Mouse (Mus musculus): ENCODE data around the gene Hist2h2bb.
"Not testable (repeated sequence)": the region's sequence is repeated elsewhere in the genome, so short reads cannot be mapped to it uniquely, and the experiment has no call there.

Gene Hist2h2bb

GRCm38 (mm10) chr3:96239949-96240798 is 29.4 kb upstream of the Hist2h2bb start, which contains the start of gene Hist2h2aa2:
Gene Hist2h2aa2 (minus strand): TSS chr3:96240276.
- DNase-seq (ENCODE audit: low spot score in 2 of 2), result peak; percentile 90 to 95

DNA sequence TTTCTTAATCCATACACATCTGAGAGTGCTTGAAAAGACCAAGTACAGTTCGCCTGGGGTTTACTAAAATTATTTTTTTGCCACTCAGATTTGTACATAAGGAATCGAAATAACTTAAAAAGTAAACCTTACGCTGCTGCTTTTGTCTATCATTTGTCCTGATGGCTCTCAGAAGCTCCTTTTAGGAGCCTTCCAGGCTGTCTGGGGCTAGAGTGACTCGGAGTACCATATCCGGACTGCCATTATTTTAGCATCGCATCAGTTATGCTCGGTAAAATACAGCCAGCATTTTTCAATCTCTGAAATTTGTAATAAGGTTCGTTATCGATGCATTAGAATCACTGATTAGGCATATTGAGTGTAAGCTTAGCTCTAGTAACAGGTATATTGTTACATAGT is 28.8 kb upstream of the Hist2h2bb start:
- DNase-seq (ENCODE audit: low spot score in 2 of 2), result no peak

- DNase-seq (ENCODE audit: low spot score in 2 of 2), result no peak
These were observed 25.5 kb upstream of the Hist2h2bb start for GRCm38 (mm10) chr3:96243921-96244572.

GRCm38 (mm10) chr3:96245003-96245886 is 24.3 kb upstream of the Hist2h2bb start, which contains the start of gene Hist2h2aa1:
Gene Hist2h2aa1 (plus strand): TSS chr3:96245497.
- peak; percentile 83 to 85 for DNase-seq (ENCODE audit: low spot score in 2 of 2)

- not testable (repeated sequence) for DNase-seq (ENCODE audit: low spot score in 2 of 2)
These were observed 23.5 kb upstream of the Hist2h2bb start for GRCm38 (mm10) chr3:96246018-96246417.

DNA sequence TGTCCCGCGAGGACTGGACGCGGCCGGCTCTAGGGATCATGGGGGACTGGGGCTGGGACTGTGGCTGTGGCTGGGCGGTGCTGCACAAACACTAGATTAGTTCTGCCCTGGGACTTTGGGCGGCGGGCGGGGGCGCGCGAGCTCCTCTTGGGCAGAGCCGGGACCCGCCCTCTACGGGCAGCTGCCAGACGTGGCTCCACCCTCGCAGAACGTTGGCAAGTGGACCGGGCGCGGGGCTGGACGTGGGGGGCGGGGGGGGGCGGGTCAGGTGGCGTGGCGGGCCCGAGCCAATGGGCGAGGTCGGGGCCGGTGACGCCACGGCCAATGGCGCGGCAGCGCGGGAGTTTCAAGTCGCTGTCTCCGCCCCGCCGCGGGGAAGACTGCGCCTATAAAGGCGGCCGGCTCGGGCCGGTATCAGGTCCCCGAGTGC is 23.1 kb upstream of the Hist2h2bb start, which contains the start of gene Hist2h3c1:
Hist2h3c1 (plus strand) TSS at position 259 of the 430 bp plus-strand sequence.
- DNase-seq (ENCODE audit: low spot score in 2 of 2), result not testable (repeated sequence)

- DNase-seq (ENCODE audit: low spot score in 2 of 2), result no peak
These were observed 22.0 kb upstream of the Hist2h2bb start for GRCm38 (mm10) chr3:96247356-96248140.

GRCm38 (mm10) chr3:96248141-96249033 is 21.2 kb upstream of the Hist2h2bb start:
- DNase-seq (ENCODE audit: low spot score in 2 of 2), result no peak

GRCm38 (mm10) chr3:96249034-96249345 is 20.6 kb upstream of the Hist2h2bb start:
- no peak for DNase-seq (ENCODE audit: low spot score in 2 of 2)

DNA sequence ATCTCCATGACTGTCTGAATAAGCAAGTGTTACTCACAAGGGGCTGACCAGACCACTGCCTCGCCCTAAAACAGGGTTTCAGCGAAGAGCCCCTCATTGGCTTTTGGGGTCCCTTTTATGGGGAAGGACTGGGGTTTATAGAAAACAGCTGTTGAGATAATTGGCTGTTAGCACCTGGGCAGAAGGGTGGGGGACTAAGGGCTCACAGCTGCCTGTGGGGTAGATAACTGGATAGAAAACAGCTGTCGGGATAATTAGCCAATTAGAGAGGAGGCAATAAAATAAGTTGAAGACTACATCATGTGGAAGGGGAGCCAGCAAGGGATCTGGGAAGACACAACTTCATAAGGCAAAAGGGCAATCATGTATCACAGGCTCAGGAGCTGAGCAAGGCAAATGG is 18.7 kb upstream of the Hist2h2bb start:
- DNase-seq (ENCODE audit: low spot score in 2 of 2), result no peak

GRCm38 (mm10) chr3:96251787-96252186 is 17.8 kb upstream of the Hist2h2bb start:
- DNase-seq (ENCODE audit: low spot score in 2 of 2), result no peak

DNA sequence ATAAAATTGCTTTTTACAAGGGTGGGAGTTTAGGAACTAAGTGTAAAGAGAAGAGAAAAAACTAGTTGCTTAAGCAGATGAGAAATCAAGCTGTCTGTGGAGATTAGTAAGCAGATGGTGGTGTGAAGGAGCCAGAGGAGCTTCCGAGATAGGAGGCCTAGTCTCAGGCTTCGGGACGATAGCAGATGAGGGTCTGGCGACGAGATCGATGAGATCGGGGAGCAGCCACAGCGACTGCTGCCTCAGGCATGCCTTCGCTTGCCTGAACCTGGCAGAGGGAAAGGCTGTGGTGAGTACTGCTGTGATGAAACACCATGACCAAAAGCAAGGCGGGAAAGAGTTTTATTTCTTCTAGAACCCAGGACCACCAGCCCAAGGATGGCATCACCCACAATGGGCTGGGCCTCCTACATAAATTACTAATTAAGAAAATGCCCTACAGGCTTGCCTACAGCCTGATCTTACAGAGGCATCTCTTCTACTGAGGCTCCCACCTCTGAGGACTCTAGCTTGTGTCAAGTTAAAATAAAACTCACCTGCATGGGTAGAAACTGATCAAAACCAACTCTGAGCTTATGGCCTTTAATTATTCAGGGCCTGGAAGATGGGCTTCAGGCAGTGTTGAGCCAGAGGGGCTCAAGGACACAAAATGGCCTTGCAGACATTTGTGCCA is 14.7 kb upstream of the Hist2h2bb start:
- DNase-seq (ENCODE audit: low spot score in 2 of 2), result no peak

DNA sequence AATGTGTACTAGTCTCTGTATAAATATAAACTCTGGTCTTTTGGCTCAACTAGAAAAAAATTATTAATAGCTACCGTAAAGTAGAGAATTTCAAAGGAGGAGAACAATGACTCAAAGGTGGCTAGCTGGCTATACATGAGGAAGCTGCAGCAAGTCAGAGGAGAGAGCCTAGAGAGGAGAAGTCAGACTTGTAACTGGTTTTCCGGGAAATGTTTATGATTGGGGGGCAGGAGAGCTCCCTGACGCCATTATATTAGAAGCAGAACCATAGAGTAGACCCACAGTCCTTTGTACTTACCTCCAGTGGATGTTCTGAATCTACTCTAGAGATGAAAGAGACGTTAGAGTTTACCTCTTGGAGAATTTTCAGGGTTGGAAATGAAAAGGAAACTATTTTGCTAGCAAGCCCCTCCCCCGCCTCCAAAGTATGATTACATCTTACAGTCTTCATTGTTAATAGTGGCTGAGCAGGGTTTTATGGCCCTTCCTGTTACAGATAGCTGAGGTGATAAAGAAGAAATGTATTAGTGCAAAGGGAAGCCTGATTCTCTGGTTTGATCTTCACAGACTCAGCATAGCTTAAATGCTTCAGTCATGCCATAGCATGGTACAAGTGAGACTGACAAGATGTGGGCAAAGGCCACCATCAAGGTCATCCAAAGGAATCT is 13.5 kb upstream of the Hist2h2bb start:
- no peak for DNase-seq (ENCODE audit: low spot score in 2 of 2)

DNA sequence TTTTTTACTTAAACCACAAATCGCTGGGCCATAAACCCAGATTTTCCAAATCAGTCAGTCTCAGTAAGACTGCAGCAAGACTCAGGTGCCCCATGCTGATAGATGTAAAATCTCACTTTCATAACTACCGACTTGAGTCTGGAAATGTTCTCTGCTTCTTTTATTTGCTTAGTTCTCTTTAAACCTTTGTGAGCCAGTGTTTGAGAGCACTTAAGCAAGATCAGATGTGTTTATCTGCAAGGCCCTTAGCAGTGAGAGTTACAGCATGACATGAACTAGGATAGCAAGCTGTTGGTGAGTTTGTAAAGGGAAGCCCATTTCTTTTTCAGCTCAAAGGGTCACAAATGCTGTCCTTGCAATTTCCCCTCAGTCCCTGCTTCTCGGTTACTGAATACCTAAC is 12.4 kb upstream of the Hist2h2bb start:
- DNase-seq (ENCODE audit: low spot score in 2 of 2), result no peak

DNA sequence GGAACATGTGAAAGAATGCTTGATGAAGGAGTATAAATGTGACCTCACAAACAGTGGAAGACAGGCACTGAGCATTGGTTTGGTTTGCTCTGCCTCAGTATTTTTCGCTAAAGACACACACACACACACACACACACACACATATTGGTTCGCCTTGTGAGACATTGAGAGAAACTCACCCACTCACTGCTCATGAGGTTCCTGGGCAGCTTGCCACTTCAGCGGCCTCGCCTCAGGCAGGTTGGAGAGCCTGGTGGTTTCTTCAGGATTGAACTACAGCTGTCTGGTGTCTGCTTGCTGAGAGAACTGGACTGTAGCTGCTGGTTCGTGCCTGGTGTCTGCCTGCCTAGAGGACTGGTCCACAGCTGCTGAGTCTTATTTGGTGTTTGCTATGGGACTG is 9.3 kb upstream of the Hist2h2bb start:
- DNase-seq (ENCODE audit: low spot score in 2 of 2), result no peak

DNA sequence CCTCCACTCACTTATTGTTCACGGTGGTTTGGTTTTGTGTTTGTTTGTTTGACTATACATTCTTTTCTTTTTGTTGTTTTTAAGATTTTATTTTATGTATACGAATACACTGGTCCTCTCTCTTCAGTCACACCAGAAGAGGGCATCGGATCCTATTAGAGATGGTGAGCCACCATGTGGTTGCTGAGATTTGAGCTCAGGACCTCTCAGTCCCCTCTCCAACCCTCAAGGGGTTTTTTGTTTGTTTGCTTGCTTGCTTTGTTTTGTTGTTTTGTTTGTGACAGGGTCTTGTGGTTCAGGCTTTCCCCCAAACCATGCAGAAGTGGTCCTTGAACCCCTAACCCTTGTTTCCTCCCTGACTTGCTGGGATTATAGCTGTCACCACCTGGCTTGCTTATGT is 7.9 kb upstream of the Hist2h2bb start:
- DNase-seq (ENCODE audit: low spot score in 2 of 2), result no peak

- peak; percentile 70 to 73 for DNase-seq (ENCODE audit: low spot score in 2 of 2)
These were observed 7.2 kb upstream of the Hist2h2bb start for GRCm38 (mm10) chr3:96262216-96262875.

DNA sequence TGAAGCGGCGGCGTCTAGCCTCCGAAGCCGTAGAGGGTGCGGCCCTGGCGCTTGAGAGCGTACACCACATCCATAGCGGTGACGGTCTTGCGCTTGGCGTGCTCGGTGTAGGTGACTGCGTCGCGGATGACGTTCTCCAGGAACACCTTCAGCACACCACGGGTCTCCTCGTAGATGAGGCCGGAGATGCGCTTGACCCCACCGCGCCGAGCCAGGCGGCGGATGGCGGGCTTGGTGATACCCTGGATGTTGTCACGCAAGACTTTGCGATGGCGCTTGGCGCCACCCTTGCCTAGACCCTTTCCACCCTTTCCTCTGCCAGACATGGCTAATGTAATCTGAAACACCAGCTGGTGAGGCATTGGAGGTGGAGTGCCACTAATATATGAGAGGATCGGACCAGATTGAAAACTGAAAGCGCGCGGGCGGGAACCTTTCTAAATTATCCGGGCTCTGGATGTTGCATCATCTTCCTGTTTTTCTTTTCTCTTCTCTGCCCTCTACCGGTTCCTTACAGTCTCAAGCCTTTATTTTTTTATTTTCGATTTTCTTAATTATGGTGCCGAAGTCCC is 6.5 kb upstream of the Hist2h2bb start, which contains the start of gene Hist2h4:
Hist2h4 (minus strand) TSS at position 333 of the 572 bp plus-strand sequence.
- peak; percentile 95 for DNase-seq (ENCODE audit: low spot score in 2 of 2)

All from frontal cortex, postnatal 10 days (tissue).